Mouse (Mus musculus): ENCODE results near the gene Icam4.

DNA sequence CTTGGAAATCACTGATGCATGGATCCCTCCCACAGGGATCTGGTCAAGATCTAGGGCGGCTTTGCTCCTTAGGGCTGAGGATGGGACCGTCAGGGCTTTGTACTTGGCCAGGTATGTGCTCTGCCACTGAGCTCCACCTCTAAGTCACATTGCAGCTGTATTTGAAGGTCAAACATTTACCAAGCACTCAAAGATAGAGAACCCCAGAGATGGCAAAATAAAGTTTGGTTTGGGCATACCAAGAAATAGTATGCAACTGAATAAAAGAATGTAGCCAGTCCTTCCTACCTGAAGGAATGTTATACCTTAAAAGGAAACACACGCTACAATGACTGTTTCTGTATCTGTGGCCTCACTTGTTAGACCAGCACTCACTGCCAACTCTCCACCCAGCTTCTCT lies 7.8 kb upstream of the Icam4 start:
- TF ChIP-seq ZC3H11A (IDR thresholded peaks at IDR 0.05; ENCODE audit: borderline replicate concordance, low read depth, low read length) (no peak), HCFC1 (IDR thresholded peaks at IDR 0.05; ENCODE audit: borderline replicate concordance, insufficient read depth, low read length) (no peak), CHD2 (IDR thresholded peaks at IDR 0.05; ENCODE audit: low read depth, low read length) (no peak), ZNF384 (IDR thresholded peaks at IDR 0.05; ENCODE audit: low read depth, low read length) (no peak)

All from ES-E14 (cell line).